Mouse (Mus musculus) heart, embryonic 12.5 days (tissue): ENCODE data around the gene Gpc3. TPM values are rescaled to one million over a fixed set of nuclear protein-coding genes. Genes with fewer than 3 reads are reported as not detected.

Source experiments
- ATAC-seq: fragments of 200-750 bp; cut with Nextera tagmentation; 2 replicates; pipeline ENCODE4 v1.8.0; 2017; ENCODE audit warnings: moderate TSS enrichment, moderate library complexity; ENCODE audit not compliant: insufficient number of reproducible peaks, low FRiP score
- H3K27ac ChIP-seq: fragments of 300-500 bp; sonication (generic); 2 replicates; pipeline ENCODE4 v1.5.1; 2016; ENCODE audit warnings: mild to moderate bottlenecking, moderate library complexity; ENCODE audit not compliant: poor library complexity, severe bottlenecking
- H3K27me3 ChIP-seq: fragments of 300-500 bp; sonication (generic); replicated peaks from 2 replicates; pipeline ENCODE4 v1.6.1; 2016; ENCODE audit warnings: mild to moderate bottlenecking, moderate library complexity
- H3K36me3 ChIP-seq: fragments of 300-500 bp; sonication (generic); 2 replicates; pipeline ENCODE4 v1.6.1; 2016; ENCODE audit warnings: mild to moderate bottlenecking, moderate library complexity
- H3K4me1 ChIP-seq: fragments of 300-500 bp; sonication (generic); replicated peaks from 2 replicates; pipeline ENCODE4 v1.6.1; 2016; ENCODE audit warnings: mild to moderate bottlenecking
- H3K4me2 ChIP-seq: fragments of 300-500 bp; sonication (generic); 2 replicates; pipeline ENCODE4 v1.6.1; 2016; ENCODE audit warnings: mild to moderate bottlenecking, moderate library complexity
- H3K4me3 ChIP-seq: fragments of 300-500 bp; sonication (generic); 2 replicates; pipeline ENCODE4 v1.5.1; 2016; ENCODE audit warnings: mild to moderate bottlenecking
- H3K9ac ChIP-seq: fragments of 300-500 bp; sonication (generic); 2 replicates; pipeline ENCODE4 v1.6.1; 2016; ENCODE audit warnings: mild to moderate bottlenecking, moderate library complexity
- H3K9me3 ChIP-seq: fragments of 300-500 bp; sonication (generic); replicated peaks from 2 replicates; pipeline ENCODE4 v1.6.1; 2016; ENCODE audit warnings: mild to moderate bottlenecking, moderate library complexity
- WGBS: fragments of 180-500 bp; shearing (Covaris S2); methylation state at CpG from one replicate; pipeline ENCODE4 v1.1.7; 2016; 5-methylcytosine and 5-hydroxymethylcytosine counted together
- polyA plus RNA-seq: library from polyadenylated mRNA; unstranded; fragments of >200 nt; fragmentation: Nextera tagmentation; extraction: Ambion mirVana; gene quantifications from 2 replicates; pipeline ENCODE4 v1.2.1, GENCODE M21; 2016

Gene Gpc3
- polyA plus RNA-seq, 1 experiment from 2014 or later: 598 TPM

DNA sequence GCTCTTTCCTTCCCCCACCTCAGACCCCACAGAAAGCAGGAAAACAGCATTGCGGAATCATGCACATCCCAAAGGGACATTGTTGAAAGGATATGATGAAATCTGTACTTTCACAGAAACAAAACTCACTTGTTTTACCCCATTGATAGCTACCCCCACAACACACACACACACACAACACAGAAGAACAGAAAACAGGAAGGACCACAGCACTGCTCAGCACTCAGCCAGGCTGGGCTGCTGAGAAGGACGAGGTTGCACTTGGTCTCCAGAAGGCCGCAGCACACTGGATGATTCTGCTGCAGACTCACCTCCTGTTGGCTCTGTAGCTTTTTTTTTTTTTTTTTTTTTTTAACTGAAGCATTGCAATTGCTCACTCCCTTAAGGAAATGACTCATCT lies 193.9 kb downstream of the Gpc3 start:
- H3K4me3 ChIP-seq: no peak overlapping the region
- no peaks in the 10 kb centered on the region for H3K9me3 ChIP-seq
- no peak overlapping the region for H3K4me2 ChIP-seq
- H3K27me3 ChIP-seq: no peaks in the 10 kb centered on the region
- no peak for ATAC-seq
- H3K27ac ChIP-seq: no peak overlapping the region
- 64% methylated on average over 3 of the region's 3 CpGs for WGBS
- no peak overlapping the region for H3K9ac ChIP-seq
- H3K4me1 ChIP-seq: no peaks in the 10 kb centered on the region
- no peaks in the 10 kb centered on the region for H3K36me3 ChIP-seq

GRCm38 (mm10) chrX:52412936-52413335 lies 200.8 kb downstream of the Gpc3 start:
- H3K36me3 ChIP-seq: no peaks in the 10 kb centered on the region
- no peaks in the 10 kb centered on the region for H3K9me3 ChIP-seq
- no peaks in the 10 kb centered on the region for H3K27me3 ChIP-seq
- no peak overlapping the region for H3K9ac ChIP-seq
- no peaks in the 10 kb centered on the region for H3K4me1 ChIP-seq
- no peak for ATAC-seq
- WGBS: 75% methylated on average over 3 of the region's 3 CpGs
- H3K27ac ChIP-seq: no peak overlapping the region
- H3K4me2 ChIP-seq: no peak overlapping the region
- no peak overlapping the region for H3K4me3 ChIP-seq

GRCm38 (mm10) chrX:52401188-52401587 lies 212.6 kb downstream of the Gpc3 start:
- Histone ChIP-seq H3K4me3 (no peak overlapping the region), H3K9ac (no peak overlapping the region), H3K9me3 (no peaks in the 10 kb centered on the region), H3K27ac (no peak overlapping the region), H3K27me3 (no peaks in the 10 kb centered on the region), H3K4me1 (no peaks in the 10 kb centered on the region), H3K4me2 (no peak overlapping the region), H3K36me3 (no peaks in the 10 kb centered on the region)
- WGBS: 88% methylated on average over 2 of the region's 2 CpGs
- no peak for ATAC-seq

GRCm38 (mm10) chrX:52375129-52375528 lies 238.6 kb downstream of the Gpc3 start:
- Histone ChIP-seq H3K36me3 (no peaks in the 10 kb centered on the region), H3K27me3 (no peaks in the 10 kb centered on the region), H3K9me3 (no peaks in the 10 kb centered on the region), H3K4me1 (peaks cover 8% of the 10 kb centered on the region; the same call in 1 of the 2 replicates), H3K4me3 (no peak overlapping the region), H3K9ac (no peak overlapping the region), H3K4me2 (no peak overlapping the region), H3K27ac (no peak overlapping the region)
- ATAC-seq: no peak
- WGBS: 56% methylated on average over 3 of the region's 3 CpGs

- no peak overlapping the region for H3K27ac ChIP-seq
- ATAC-seq: no peak
- WGBS: 87% methylated on average over 14 of the region's 14 CpGs
- H3K4me1 ChIP-seq: peaks cover 8% of the 10 kb centered on the region; the same call in 1 of the 2 replicates
- no peak overlapping the region for H3K9ac ChIP-seq
- H3K9me3 ChIP-seq: no peaks in the 10 kb centered on the region
- no peaks in the 10 kb centered on the region for H3K27me3 ChIP-seq
- no peaks in the 10 kb centered on the region for H3K36me3 ChIP-seq
- no peak overlapping the region for H3K4me3 ChIP-seq
- no peak overlapping the region for H3K4me2 ChIP-seq
Measured at GRCm38 (mm10) chrX:52374209-52374608, 239.5 kb downstream of the Gpc3 start.

GRCm38 (mm10) chrX:52372436-52372835 lies 241.3 kb downstream of the Gpc3 start:
- Histone ChIP-seq H3K4me2 (no peak overlapping the region), H3K9me3 (no peaks in the 10 kb centered on the region), H3K36me3 (no peaks in the 10 kb centered on the region), H3K9ac (no peak overlapping the region), H3K4me3 (no peak overlapping the region), H3K27ac (no peak overlapping the region), H3K4me1 (peaks cover 8% of the 10 kb centered on the region; the same call in 1 of the 2 replicates), H3K27me3 (no peaks in the 10 kb centered on the region)
- 67% methylated on average over 5 of the region's 5 CpGs for WGBS
- ATAC-seq: no peak

GRCm38 (mm10) chrX:52369938-52370758 lies 243.6 kb downstream of the Gpc3 start:
- no peaks in the 10 kb centered on the region for H3K9me3 ChIP-seq
- no peak overlapping the region for H3K4me3 ChIP-seq
- H3K36me3 ChIP-seq: no peaks in the 10 kb centered on the region
- H3K9ac ChIP-seq: no peak overlapping the region
- 69% methylated on average over 8 of the region's 8 CpGs for WGBS
- no peak for ATAC-seq
- no peak overlapping the region for H3K27ac ChIP-seq
- no peaks in the 10 kb centered on the region; the same call in 1 of the 2 replicates for H3K4me1 ChIP-seq
- H3K4me2 ChIP-seq: no peak overlapping the region
- H3K27me3 ChIP-seq: no peaks in the 10 kb centered on the region

DNA sequence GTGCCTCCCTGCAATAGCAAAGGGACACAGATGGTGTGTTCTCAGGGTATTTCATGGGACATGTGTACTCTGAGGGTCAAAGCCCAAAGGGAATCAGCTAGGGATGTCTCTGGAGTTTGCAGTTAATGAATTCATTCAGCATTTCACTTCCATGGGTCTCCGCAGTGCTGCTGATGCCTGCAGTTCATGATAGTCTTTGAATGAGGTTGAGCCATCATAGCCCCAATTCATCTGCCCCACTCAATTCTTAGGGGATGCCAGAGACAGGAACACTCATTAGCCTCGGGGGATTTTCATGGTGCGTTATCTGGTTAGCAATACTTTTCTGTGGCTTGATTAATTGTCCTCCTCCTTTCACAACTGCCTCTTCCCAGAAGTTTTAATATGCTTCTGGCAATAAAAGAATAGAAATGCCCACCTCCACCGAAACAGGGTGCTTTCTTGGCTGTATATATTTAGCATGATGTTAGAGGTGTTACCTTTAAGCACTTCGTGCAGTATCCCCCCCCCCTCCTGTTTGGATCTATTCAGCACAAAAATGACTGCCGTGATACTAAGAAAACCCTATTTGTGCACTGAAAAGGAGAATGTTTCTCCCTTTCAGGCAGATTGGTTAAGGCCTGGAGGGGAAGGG lies 244.3 kb downstream of the Gpc3 start:
- H3K27me3 ChIP-seq: no peaks in the 10 kb centered on the region
- H3K4me2 ChIP-seq: no peak overlapping the region
- H3K9ac ChIP-seq: no peak overlapping the region
- WGBS: 67% methylated on average over 6 of the region's 6 CpGs
- no peak overlapping the region for H3K27ac ChIP-seq
- no peak for ATAC-seq
- no peaks in the 10 kb centered on the region; the same call in 1 of the 2 replicates for H3K4me1 ChIP-seq
- no peak overlapping the region for H3K4me3 ChIP-seq
- no peaks in the 10 kb centered on the region for H3K36me3 ChIP-seq
- no peaks in the 10 kb centered on the region for H3K9me3 ChIP-seq

DNA sequence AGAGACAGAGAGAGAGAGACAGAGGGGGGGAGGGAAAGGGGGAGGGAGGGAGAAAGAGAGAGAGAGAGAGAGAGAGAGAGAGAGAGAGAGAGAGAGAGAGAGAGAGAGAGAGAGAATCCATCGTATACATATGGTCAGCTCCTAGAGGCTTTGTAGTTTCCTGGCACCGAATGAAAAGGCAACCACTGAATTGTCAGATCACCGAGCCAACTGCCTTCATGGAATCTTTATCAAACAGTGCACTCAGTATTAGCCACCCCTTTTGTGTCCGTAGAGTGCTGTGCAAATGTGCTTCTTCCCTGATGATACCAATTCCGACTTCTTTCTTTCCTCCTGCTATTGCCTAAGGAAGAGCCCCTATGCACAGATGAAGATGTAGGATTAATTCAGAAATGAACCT lies 246.9 kb downstream of the Gpc3 start:
- H3K4me2 ChIP-seq: no peak overlapping the region
- no peaks in the 10 kb centered on the region for H3K4me1 ChIP-seq
- no peak overlapping the region for H3K27ac ChIP-seq
- no peaks in the 10 kb centered on the region for H3K27me3 ChIP-seq
- no peak overlapping the region for H3K9ac ChIP-seq
- no peak overlapping the region for H3K4me3 ChIP-seq
- 60% methylated on average over 5 of the region's 5 CpGs for WGBS
- ATAC-seq: no peak
- H3K9me3 ChIP-seq: no peaks in the 10 kb centered on the region
- H3K36me3 ChIP-seq: no peaks in the 10 kb centered on the region

- Histone ChIP-seq H3K27ac (no peak overlapping the region), H3K36me3 (no peaks in the 10 kb centered on the region), H3K4me1 (no peaks in the 10 kb centered on the region), H3K4me2 (no peak overlapping the region), H3K4me3 (no peak overlapping the region), H3K9ac (no peak overlapping the region), H3K27me3 (no peaks in the 10 kb centered on the region), H3K9me3 (no peaks in the 10 kb centered on the region)
- WGBS: 81% methylated on average over 10 of the region's 10 CpGs
- no peak for ATAC-seq
Measured at GRCm38 (mm10) chrX:52365790-52366189, 248.0 kb downstream of the Gpc3 start.

DNA sequence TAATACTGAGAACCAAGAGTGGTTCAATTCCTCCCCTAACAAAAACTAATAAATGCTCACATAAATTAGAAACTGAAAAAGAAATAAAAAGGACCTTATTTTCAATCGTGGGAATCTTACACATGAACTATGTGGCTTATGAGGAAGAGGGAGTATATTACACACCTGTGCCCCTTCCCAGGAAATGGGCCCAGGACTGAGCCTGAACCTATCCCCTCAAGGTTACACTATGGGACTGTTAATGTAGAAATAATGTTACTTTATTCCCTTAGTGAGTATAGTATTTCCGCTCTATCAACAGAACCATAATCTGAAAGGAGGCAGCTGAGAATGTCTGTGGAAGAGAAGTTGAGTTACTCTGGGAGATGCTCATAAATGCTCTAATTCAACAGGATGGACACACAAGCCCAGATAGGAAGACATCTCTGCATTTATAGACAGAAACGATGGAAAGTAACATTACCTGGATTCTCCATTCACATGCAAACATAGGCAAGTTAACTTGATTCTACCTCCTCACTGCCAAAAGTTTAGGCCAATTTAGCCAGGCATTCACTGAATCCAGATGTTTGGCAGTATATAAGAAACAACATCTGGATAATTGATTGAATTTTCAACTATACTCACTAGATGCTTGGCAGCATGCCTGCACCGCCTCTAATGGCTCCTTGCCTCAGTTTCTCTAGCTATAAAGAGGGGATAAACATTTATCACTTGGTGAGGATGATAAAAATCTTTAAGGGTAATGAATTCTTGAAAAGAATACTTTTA lies 251.3 kb downstream of the Gpc3 start:
- WGBS: 91% methylated on average over 4 of the region's 4 CpGs
- no peak for ATAC-seq

More for the DNA sequence above, 251.3 kb downstream of the Gpc3 start:
- no peak overlapping the region for H3K9ac ChIP-seq
- no peaks in the 10 kb centered on the region for H3K4me1 ChIP-seq
- no peak overlapping the region for H3K4me3 ChIP-seq
- no peak overlapping the region for H3K27ac ChIP-seq
- no peak overlapping the region for H3K4me2 ChIP-seq
- no peaks in the 10 kb centered on the region for H3K36me3 ChIP-seq
- H3K27me3 ChIP-seq: no peaks in the 10 kb centered on the region
- no peaks in the 10 kb centered on the region for H3K9me3 ChIP-seq
